Mouse (Mus musculus) naive thymus-derived CD4-positive, alpha-beta T cell, adult 2 months (primary cell): ENCODE measurements around the gene Ccdc152.
"Not testable (repeated sequence)": the region's sequence is repeated elsewhere in the genome, so short reads cannot be mapped to it uniquely, and the experiment has no call there.

ENCODE experiments used
- DNase-seq: peaks from one replicate; pipeline ENCODE4 v3.0.0-alpha.2; 2011; ENCODE audit warnings: low read depth

Gene Ccdc152

GRCm38 (mm10) chr15:3277391-3277790, 25.9 kb downstream of the Ccdc152 start:
- DNase-seq, result peak; percentile 32

DNA sequence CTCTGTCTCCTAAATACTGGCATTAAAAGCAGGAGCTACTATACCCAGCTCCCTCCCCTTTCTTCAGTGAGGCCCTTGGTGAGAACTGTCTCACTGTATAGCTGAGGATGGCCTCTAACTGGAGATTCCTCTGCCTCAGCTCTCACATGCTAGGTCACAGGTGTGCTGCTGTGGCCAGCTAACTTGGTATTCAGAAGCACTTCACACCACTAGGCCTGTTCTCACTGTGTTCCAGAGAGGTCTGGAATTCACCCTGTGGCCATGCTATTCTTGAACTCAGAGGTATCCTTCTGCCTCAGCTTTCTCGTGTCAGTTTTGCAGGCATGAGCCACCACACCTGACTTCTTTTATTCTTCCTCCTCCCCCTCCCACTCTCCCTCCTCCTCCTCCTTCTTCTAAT, 30.1 kb downstream of the Ccdc152 start:
- DNase-seq, result peak; percentile 9

- DNase-seq, result no peak
Observed at GRCm38 (mm10) chr15:3271216-3271615, 32.1 kb downstream of the Ccdc152 start.

GRCm38 (mm10) chr15:3270646-3271077, 32.7 kb downstream of the Ccdc152 start:
- DNase-seq, result peak; percentile 86

DNA sequence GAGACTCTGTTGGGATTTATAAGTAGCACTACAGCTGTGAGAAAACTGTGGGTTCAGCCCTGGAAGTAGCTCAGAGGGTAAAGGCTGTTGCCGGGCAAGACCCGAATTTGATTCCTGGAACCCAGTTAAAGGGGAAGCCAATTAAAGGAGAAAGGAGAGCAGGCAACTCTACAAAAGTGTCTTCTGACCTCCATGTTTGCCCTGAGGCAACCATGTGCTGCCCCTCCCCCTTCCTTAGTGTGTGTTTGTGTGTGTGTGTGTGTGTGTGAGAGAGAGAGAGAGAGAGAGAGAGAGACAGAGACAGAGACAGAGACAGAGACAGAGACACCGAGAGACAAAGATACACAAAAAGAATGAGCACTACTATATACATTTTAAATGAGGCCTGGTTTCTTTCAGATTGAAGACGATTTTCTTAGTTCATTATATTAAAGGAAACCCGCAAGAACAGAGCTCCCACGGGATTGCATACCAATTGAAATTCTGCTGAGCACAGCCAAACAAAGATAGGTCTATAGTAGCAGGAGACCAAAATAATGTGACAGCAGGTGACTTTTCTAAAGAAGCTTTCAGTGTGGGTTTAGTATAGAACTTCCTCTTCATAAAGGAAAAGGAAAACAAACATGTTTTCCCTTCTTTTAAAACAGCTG, 33.2 kb downstream of the Ccdc152 start:
- DNase-seq, result no peak

- DNase-seq, result peak; percentile 16
Observed at GRCm38 (mm10) chr15:3269496-3269895, 33.8 kb downstream of the Ccdc152 start.

GRCm38 (mm10) chr15:3268247-3268646, 35.1 kb downstream of the Ccdc152 start, which contains the start of gene Selenop:
TSS of gene Selenop (plus strand) at chr15:3268547.
- no peak for DNase-seq

- no peak for DNase-seq
Observed at GRCm38 (mm10) chr15:3264828-3265227, 38.5 kb downstream of the Ccdc152 start.

- no peak for DNase-seq
Observed at GRCm38 (mm10) chr15:3264293-3264692, 39.0 kb downstream of the Ccdc152 start.

- no peak for DNase-seq
Observed at GRCm38 (mm10) chr15:3262883-3263282, 40.4 kb downstream of the Ccdc152 start.

- no peak for DNase-seq
Observed at GRCm38 (mm10) chr15:3260309-3260708, 43.0 kb downstream of the Ccdc152 start.

GRCm38 (mm10) chr15:3259025-3259424, 44.3 kb downstream of the Ccdc152 start:
- no peak for DNase-seq

- no peak for DNase-seq
Observed at GRCm38 (mm10) chr15:3251718-3252067, 51.6 kb downstream of the Ccdc152 start.

GRCm38 (mm10) chr15:3251031-3251717, 52.2 kb downstream of the Ccdc152 start:
- DNase-seq, result no peak

- DNase-seq, result no peak
Observed at GRCm38 (mm10) chr15:3250620-3251019, 52.7 kb downstream of the Ccdc152 start.

GRCm38 (mm10) chr15:3245036-3245435, 58.3 kb downstream of the Ccdc152 start:
- not testable (repeated sequence) for DNase-seq

DNA sequence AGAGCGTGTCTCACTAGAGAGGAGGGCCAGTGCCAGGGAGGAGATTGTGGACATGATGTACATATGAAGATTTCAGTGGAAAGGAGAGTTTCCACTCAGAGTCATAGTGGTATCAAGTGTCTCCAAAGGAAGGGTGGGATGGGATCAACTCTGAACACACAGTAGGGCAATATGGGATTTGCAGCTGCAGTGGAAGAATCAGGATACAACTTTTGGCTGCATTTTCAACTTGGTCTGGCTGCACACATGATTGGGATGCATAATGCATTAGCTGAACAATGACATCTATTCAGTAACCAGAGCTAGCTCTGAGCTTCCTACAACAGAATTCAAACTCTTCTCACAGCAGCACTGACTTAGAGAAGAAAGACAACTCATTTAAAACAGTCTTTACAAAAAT, 65.4 kb downstream of the Ccdc152 start:
- DNase-seq, result no peak

DNA sequence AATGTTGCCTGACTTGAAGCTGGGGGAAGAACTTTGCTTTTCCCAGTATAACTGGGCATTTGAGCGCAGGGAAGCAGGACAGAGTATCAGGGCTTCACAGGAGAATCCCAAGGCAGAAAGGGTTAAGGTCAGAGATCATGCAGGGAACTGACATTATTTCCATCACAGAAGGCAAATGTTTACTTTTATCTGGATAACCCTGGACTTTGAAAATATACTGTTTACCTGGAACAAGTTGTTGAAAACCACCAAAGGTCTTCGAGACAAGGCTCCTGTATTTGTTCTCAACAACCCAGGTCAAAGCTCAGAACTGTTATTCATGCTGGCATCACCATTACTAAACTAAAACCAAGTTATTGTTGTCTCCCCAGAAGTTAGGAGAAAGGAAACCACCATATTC, 67.0 kb downstream of the Ccdc152 start:
- no peak for DNase-seq

- DNase-seq, result peak; percentile 60
Observed at GRCm38 (mm10) chr15:3233837-3234551, 69.3 kb downstream of the Ccdc152 start.

DNA sequence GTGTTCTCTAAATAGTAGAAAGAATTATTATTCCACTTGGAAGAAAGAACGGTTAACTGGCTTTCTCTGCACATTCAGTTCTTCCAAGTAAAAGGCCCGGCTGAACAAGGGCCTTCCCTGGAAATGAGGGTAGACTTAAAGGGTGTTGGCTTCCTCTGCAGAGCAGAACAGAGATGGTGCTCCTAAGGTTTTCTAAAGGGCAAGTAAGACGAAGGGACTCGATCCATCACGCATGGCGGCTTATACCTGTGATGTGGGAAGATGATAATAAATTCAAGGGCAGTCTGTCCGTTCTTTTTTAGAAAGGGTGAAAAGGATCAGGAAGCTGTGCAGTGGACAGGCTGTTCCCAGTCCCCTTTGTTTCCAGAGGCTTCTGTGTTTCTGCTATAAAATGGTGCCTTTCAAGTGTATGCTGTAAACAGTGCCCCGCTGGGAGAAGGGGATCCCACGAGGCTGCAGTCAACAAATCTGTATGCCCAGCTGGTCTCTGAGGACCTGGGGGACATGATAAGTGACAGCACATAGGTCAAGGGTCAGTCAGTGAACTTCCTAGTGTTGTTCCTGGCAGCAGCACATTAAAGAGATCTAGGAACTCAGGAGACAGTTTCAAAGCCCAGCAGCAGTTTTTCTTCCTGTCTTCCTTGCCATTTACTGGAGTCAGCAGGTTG, 71.0 kb downstream of the Ccdc152 start:
- no peak for DNase-seq

DNA sequence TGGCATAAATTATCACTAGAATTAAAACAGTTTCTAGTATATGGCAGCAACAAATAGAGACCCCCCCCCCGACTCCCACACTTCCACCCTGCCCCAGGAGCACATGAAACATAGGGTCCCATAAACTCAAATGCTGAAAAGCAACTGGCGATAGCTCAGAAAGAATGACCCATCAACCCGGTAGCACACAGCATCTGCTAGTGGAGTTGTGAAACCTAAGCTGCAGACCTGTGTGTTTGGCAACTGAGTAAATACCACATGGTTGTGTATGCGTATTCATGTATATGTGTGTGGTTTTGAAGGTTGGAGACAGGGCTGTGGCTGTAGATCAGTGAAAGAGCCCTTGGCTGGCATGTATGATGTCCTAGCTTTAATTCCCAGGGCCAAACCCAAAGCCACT, 72.3 kb downstream of the Ccdc152 start:
- DNase-seq, result no peak
